Mouse (Mus musculus) small intestine, adult 2 months (tissue): ENCODE measurements around the gene Fbll1. TPM values are rescaled to one million over a fixed set of nuclear protein-coding genes. Genes with fewer than 3 reads are reported as not detected.
"Not testable (repeated sequence)": the region's sequence is repeated elsewhere in the genome, so short reads cannot be mapped to it uniquely, and the experiment has no call there.

ENCODE experiments used
- H3K27ac ChIP-seq: fragments of 200-500 bp; 2 replicates; pipeline ENCODE4 v1.5.1; 2012; ENCODE audit warnings: low read depth, low read length, control low read depth, inconsistent platforms; ENCODE audit not compliant: insufficient read depth
- H3K27me3 ChIP-seq: fragments of 200-500 bp; 2 replicates; pipeline ENCODE4 v1.6.1; 2012; ENCODE audit warnings: mild to moderate bottlenecking, moderate library complexity, low read length, inconsistent platforms; ENCODE audit not compliant: control insufficient read depth, insufficient read depth
- H3K36me3 ChIP-seq: fragments of 200-500 bp; 2 replicates; pipeline ENCODE4 v1.6.1; 2012; ENCODE audit warnings: mild to moderate bottlenecking, low read length, control low read depth, inconsistent platforms; ENCODE audit not compliant: control insufficient read depth, insufficient read depth
- H3K4me1 ChIP-seq: fragments of 200-500 bp; 2 replicates; pipeline ENCODE4 v1.6.1; 2012; ENCODE audit warnings: low read length, inconsistent platforms, mixed read lengths; ENCODE audit not compliant: control insufficient read depth, insufficient read depth, insufficient read length
- H3K4me3 ChIP-seq: fragments of 200-500 bp; 2 replicates; pipeline ENCODE4 v1.5.1; 2012; ENCODE audit warnings: low read depth, mild to moderate bottlenecking, control low read depth, inconsistent platforms, low read length, moderate library complexity
- CTCF ChIP-seq: fragments of 200-500 bp; IDR thresholded peaks from 2 replicates; pipeline ENCODE4 v1.5.1; 2012; ENCODE audit warnings: low read depth, mild to moderate bottlenecking, control low read depth, inconsistent platforms, low read length, moderate library complexity, mixed read lengths; ENCODE audit not compliant: insufficient replicate concordance, insufficient read length; ENCODE audit errors: extremely low read depth
- POLR2A ChIP-seq: fragments of 200-500 bp; IDR thresholded peaks from 2 replicates; pipeline ENCODE4 v1.6.1; 2012; ENCODE audit warnings: low read depth, mild to moderate bottlenecking, control low read depth, inconsistent platforms, low read length, moderate library complexity
- WGBS: fragments of 180-500 bp; shearing (Covaris S2); methylation state at CpG from one replicate; pipeline ENCODE4 v1.1.7; 2018; 5-methylcytosine and 5-hydroxymethylcytosine counted together
- polyA plus RNA-seq: library from polyadenylated mRNA; depleted of rRNA; stranded (reverse); fragments of >200 nt; gene quantifications from 2 replicates; pipeline ENCODE4 v1.2.3, GENCODE M21; 2012; rRNA removed

Fbll1 gene
- 0.08 and 0.10 TPM in 2 replicates for polyA plus RNA-seq

- TF ChIP-seq CTCF: no peak
- TF ChIP-seq POLR2A: no peak
- peaks cover 19% of the 10 kb centered on the region for H3K27me3 ChIP-seq
- H3K4me1 ChIP-seq: no peaks in the 10 kb centered on the region
- no peak within 1 kb of the TSS for H3K4me3 ChIP-seq
- H3K27ac ChIP-seq: no peak within 1 kb of the TSS
- WGBS: 22% methylated on average over 11 of the region's 11 CpGs
- H3K36me3 ChIP-seq: no peaks in the 10 kb centered on the region
Measured at GRCm38 (mm10) chr11:35798874-35799273, at the start of gene Fbll1. TSS of gene Fbll1 (minus strand) at chr11:35798884.

DNA sequence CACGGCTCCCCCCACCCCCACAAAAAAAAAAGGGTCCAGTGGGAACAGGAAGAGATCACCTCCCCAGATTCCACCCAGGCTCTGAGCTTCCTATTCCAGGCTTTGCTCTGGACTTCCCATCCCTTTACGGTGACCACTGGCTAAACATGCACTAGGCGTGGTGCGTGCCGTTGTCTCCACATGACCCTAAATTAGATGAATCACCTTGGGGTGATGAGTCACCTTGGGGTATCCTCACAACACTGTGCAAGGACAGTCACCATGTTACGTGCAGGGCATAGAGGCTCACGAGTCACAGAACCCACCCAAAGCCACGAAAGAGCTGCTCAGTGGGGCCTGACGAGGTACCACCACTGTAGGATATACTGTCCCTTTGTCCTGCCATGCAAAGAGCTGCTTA, 45.6 kb upstream of the Fbll1 start:
- no peak overlapping the region for H3K4me3 ChIP-seq
- H3K4me1 ChIP-seq: no peaks in the 10 kb centered on the region
- H3K27me3 ChIP-seq: no peaks in the 10 kb centered on the region
- peaks cover 16% of the 10 kb centered on the region for H3K36me3 ChIP-seq
- WGBS: 86% methylated on average over 9 of the region's 9 CpGs
- no peak for TF ChIP-seq CTCF
- TF ChIP-seq POLR2A: no peak
- no peak overlapping the region for H3K27ac ChIP-seq

DNA sequence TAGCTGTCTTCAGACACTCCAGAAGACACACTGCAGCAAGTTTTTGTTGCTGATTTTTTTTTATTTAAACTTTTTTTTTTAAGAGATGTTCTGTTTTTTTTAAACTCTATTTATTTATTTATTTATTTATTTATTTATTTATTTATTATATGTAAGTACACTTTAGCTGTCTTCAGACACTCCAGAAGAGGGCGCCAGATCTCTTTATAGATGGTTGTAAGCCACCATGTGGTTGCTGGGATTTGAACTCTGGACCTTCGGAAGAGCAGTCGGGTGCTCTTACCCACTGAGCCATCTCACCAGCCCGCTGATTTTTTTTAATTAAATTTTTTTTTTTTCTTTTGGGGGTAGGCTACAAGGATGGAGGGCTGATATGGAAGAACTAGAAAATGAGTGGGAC, 43.9 kb upstream of the Fbll1 start:
- not testable (repeated sequence) for H3K4me3 ChIP-seq, H3K4me1 ChIP-seq, H3K27ac ChIP-seq, H3K27me3 ChIP-seq
- H3K36me3 ChIP-seq: peaks cover 11% of the 10 kb centered on the region
- 85% methylated on average over 4 of the region's 4 CpGs for WGBS

DNA sequence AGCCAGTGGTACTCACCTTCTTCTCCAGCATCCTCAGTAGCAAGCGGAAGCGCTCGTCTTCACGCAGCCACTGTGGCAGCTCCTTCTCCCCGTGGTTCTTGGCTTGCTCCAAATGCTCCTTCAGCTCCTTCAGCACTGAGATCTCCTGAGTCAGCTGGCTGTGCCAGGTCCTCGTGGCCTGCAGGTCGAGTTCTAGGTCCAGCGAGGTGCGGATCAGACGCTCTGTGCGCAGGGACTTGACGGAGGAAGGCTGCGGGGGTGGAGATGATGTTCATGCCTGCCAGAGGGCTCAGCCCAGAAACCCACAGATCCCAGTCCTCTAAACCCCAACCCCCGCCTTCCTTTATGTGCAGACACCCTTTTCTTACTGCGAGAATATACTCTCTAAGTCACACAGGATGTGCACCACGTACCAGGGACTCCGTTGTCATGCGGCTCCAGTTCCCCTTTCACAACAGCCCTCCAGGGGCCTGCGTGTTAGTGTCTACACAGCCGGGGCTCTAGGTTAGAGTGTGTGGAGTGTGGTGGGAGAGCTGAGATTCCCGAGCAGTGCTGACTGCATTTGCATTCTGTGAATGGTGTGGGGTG, 43.1 kb upstream of the Fbll1 start:
- whole genome bisulfite sequencing: 81% methylated on average over 21 of the region's 21 CpGs
- no peak for TF ChIP-seq CTCF
- no peak for TF ChIP-seq POLR2A
- H3K4me3 ChIP-seq: no peak overlapping the region
- no peaks in the 10 kb centered on the region for H3K27me3 ChIP-seq
- H3K27ac ChIP-seq: no peak overlapping the region
- peaks cover 11% of the 10 kb centered on the region for H3K36me3 ChIP-seq
- H3K4me1 ChIP-seq: no peaks in the 10 kb centered on the region; the same call in 1 of the 2 replicates

DNA sequence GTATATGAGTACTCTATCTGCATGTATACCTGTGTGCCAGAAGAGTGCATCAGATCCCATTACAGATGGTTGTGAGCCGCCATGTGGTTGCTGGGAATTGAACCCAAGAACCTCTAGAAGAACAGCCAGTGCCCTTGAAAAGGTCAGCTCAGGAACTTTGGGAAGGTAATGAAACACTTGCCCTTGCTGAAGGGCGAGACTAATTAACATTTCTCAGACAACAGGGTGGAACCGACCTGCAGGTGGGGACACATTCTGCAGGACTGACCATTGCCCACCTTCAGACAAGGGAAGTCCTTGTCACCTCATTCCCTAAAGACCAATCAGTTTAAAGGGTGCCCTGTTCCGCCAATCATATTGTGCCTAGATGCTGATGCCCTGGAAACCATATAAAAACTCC, 42.1 kb upstream of the Fbll1 start:
- peaks cover 11% of the 10 kb centered on the region for H3K36me3 ChIP-seq
- not testable (repeated sequence) for H3K27ac ChIP-seq, H3K27me3 ChIP-seq, H3K4me3 ChIP-seq, H3K4me1 ChIP-seq
- 95% methylated on average over 4 of the region's 4 CpGs for WGBS

DNA sequence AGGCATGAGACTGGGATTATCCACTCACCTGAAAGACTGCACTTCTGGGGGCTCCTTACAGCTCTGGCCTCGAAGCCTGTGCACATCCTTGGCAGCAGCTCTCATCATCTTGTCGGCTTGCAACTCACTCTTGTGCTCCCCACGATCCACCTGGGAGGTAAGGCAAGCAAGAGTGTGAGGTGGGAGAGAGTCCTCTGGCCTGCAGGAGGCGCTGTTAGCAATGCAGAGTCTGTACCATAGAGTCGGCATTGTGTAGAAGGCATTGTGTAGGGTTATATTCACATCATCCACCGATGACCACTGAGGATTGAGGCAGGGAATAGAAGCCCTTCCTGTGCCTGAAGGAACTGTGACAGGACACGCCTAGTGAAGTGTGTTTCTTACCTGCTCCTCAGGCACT, 41.6 kb upstream of the Fbll1 start:
- Histone ChIP-seq H3K4me1 (no peaks in the 10 kb centered on the region; the same call in 1 of the 2 replicates), H3K27ac (no peak overlapping the region), H3K27me3 (no peaks in the 10 kb centered on the region), H3K36me3 (peaks cover 11% of the 10 kb centered on the region), H3K4me3 (no peak overlapping the region)
- 81% methylated on average over 7 of the region's 7 CpGs for WGBS
- TF ChIP-seq CTCF (no peak), POLR2A (no peak)

GRCm38 (mm10) chr11:35838345-35839338, 40.0 kb upstream of the Fbll1 start:
- H3K27me3 ChIP-seq: no peaks in the 10 kb centered on the region
- H3K4me1 ChIP-seq: no peaks in the 10 kb centered on the region; the same call in 1 of the 2 replicates
- peaks cover 11% of the 10 kb centered on the region for H3K36me3 ChIP-seq
- H3K27ac ChIP-seq: 0 out of 2 replicates have a peak overlapping the region, but pooled peaks have one; percentile 0
- WGBS: 31% methylated on average over 28 of the region's 28 CpGs
- TF ChIP-seq CTCF: no peak
- TF ChIP-seq POLR2A: no peak
- peak overlapping the region; percentile 58 for H3K4me3 ChIP-seq
